Mouse (Mus musculus): ENCODE measurements at regions not wholly inside any gene's neighbourhood (a gene's known extent, or its start where the extent isn't known, plus 50 kb on each side); places are given as distances from the start of the nearest gene placed in this dataset.

- no peak for DNase-seq
Measured at GRCm38 (mm10) chr10:45009676-45010075, 57.3 kb upstream of the Prep start.

DNA sequence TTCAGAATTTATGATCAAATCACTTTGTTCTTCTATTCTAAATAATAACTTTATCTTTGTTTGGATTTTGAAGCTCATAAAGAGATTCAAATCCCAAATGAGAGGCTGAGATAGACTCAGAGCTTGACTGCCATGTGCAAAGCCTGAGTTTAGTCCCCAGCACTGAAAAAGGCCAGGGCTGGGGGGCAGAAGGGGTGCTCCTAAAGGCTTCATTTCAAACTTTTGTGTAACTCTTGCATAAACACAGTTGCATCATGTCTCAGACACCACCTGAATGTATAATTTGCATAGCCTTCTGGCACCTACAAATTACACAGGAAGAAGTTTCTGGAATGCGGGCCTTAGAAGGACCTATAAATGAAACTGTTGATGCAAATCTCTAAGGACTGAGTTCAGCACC lies 57.8 kb upstream of the Prep start:
- DNase-seq, result no peak

- DNase-seq, result no peak
Measured at GRCm38 (mm10) chr10:45004037-45004653, 62.9 kb upstream of the Prep start.

DNA sequence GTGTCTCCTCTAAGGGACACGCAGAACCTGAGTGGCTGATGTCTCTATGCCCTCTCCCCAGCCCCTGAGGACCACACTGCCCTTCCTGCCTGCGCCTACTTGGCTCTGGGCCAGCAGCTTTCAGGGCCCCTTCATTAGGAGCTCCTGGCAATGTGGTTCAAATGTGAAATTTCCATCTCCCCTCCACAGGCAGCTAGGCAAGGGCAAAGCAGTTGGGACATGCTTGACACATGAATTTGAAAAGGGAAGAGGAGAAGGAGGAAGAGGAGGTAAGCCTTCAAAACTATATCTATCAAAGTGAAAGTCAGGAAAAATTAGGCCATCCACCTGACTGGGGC lies 63.7 kb upstream of the Prep start:
- DNase-seq, result no peak

DNA sequence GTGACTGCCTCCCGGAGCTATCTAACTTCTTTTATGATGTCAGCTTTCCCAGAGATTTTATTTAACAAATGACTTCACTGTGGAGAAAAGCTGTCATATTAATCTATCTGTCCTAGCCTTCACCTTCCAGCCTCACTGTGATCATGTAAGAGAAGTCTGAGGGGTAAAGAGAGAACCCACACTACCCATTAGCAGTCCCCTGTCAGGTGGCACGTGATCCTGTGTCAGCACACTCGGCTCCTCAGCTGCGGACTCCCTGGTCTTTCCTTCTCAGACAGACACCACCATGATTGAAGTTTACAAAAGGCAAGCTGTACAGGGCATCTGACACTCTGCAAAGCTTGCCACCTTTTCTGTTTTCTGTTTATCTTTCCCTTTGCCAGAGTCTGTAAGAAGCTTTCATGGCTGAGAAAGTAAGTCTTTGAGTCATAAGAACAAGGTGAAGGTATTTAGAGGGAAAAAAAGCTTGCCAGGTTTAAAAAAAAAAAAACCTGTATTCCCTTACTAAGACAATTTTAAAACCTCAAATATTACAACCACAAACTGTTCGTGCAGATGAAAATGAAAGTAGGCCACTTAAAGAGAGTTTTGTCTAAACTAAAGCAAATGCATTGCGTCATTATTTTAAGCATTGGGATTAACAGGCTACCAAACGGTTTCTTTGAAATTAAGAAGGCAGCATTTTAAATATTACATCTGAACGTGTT lies 64.2 kb upstream of the Prep start:
- DNase-seq, result no peak

DNA sequence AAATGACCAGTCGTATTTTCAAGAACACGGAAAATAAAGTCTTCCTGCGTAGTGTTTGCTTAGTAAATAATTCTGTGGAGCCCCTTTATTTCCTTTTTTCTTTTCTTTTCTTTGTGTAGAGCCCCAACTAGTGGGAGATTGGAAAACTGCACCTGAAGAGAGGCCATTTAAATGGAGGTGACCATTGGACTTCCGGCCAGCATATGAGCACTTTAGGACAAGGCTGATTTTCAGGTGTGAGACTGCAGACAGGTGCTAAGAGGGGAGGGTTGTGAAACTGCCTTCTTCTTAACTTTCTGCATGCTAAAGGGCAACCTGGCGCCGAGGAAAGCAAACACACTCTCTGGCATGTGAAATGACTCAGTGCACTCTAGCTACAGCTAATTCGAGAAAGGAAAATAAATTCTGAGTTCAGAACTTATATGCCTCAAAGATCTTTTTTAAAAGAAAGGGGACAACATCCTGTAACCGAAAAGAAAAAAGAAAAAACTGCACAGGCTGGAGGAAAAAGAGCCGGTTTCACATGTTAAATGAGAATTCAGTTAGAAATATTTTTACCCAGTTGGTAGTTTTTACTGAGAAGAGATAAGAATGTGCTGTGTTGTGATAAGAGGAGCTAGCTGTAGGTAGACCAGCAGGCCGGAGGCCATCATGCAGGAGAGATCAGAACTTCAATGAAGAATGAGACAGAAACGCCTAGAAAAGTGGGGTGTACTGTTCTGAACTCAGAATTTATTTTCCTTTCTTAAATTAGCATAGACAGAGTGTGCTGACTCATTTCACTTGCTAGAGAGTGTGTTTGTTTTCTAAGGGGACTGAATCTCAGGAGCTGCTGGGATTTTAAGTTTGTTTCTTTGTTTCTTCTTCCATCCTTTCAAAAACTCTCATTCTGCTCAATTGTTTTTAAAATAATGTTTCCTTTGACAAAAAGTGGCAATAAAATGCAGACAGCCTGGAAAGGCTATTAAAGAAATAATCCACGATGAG lies 65.8 kb upstream of the Prep start:
- no peak for DNase-seq

DNA sequence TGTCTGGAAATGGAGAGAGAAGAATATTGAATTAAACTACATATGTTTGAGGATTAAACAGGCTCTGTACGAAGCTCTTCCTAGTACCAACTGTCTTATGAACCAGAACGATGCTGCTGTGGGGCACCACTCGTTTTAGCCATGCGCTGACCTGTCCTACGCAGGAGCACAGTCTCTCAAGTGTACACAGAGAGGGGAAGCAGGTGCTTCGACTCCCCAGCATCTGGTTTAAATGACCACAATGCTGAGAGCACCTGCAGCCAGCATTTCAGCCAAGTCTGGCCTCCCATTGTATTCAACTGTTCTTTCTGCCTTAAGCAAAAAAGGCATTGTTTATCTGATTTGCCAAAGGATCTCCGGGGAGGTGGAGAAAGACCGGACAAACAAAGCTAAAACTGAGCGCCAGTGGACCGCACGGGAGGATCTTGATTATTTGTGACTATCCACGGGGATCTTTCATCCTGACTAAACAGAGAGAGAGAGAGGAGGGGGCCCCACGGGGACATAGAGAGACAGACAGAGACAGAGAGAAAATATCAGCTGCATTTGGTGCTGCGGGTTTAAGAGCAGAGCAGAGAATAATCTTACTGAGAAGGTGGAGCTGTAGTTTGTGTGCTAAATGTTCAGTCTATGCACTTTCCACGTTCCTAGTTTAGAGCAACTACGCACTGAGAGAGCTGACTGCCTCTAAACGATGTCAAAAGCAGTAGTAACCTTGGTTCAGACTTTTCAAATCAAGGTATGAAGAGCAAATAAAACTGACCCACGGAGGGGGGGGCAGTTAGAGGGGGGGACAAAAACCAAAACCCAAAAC lies 66.8 kb upstream of the Prep start:
- DNase-seq, result no peak

DNA sequence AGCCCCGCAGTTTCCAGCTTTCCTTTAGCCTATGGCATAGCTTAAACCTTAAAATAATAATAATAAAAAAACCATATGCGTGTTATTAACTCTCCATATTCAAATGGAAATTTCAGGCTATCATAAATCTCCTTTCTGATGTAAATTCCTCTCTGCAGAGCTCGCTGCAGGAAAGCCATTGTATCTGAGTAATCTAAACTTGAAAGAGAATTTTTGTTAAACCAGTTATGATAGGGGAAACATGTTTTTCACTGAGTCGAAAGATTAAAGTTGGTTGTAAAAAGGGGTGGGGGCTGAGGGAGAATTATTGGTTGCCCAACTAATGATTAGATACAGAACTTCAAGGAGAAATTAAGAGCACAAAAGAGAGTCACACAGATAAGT lies 69.1 kb upstream of the Prep start:
- DNase-seq, result no peak

DNA sequence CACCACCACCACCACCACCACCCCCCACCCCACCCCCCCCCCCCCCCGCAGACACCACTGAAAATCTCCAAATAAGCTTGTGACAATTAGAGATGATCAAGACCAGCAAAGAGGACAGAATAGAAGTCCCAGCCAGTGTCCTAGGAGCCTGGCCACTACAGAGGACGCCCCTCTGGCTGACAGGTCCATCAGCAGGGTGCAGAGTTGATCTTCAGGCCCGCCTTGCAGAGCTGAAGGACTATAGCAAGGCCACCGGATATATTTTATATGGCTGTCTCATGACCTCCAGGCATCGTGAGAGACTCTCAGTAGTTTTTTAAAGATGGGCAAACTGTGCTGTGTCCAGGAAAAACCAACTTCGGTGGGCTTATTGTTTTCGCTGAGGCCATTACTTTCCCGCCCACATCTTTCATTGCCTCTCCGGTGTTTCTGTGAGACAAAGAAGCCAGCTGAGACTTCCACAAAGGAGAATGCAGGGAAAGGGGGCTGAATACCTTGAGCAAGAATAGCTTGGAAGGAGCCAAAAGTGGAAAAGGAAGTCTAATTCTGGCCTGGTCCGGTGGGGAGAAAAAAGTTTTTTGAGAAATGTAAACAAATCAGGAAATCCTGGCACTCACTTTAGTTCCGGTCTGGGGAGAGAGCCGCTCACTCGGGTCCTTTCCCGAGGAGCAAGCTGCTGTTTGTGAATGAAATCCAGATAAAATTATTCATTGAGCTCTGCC lies 69.7 kb upstream of the Prep start:
- DNase-seq, result no peak

DNA sequence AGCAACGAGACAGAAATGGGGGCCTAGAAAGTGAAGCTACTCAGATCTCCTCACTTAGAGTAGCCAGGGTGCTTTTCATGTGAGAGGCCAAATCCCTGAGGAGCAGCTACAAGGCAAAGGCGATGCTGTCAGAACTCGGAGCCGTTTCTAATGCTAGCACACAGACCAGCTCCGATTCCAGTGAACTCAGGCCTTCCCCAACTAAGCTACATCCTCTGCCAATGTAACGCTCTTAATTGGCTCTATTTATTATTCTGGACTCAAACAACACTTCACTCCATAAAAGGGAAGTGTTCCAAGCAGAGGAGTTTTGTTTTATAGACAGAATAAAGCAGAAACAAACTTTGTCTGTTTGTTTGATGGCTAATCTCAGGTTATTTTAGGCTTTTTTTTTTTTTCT lies 71.2 kb upstream of the Prep start:
- DNase-seq, result no peak

DNA sequence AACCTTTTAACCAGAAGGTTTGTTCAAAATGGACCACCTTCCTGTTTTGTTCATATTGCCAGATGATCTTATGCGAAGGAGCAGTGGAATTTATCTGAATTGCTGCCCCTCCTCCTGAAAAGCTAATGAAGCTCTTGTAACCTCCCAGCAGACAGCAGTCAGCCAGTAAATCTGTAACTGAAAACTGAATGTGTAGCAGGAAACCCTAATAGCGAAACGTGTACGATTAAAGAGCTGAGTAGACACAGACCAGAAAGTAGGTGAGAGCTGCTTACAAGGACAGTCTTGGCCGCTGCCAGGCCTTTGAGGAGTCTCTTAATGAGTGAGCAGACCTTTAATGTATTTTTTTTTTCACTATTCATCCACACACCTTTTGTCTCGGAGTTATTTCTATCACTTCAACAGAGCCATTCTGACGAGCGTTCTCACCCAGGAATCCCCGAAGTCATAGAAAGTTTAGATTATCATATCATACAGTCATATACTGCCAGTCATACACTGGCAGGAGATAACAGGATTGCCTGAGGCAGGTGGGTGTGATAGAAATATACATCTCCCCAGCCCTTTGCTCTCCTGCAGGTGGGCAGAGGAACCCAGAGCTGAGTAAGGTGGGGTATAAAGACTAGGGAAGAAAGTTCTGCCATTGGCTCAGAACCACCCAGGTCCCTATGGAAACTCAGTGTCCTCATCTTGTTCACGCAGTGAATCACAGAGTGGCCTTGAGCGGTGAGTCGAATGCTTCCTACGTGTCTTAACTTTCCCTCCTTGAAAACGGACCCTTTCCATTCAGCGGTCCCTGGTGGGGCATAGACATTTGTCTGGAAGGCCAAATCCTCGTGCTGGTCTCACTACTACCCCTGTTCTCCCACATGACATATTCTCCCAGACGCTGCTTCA lies 72.4 kb upstream of the Prep start:
- DNase-seq, result no peak

DNA sequence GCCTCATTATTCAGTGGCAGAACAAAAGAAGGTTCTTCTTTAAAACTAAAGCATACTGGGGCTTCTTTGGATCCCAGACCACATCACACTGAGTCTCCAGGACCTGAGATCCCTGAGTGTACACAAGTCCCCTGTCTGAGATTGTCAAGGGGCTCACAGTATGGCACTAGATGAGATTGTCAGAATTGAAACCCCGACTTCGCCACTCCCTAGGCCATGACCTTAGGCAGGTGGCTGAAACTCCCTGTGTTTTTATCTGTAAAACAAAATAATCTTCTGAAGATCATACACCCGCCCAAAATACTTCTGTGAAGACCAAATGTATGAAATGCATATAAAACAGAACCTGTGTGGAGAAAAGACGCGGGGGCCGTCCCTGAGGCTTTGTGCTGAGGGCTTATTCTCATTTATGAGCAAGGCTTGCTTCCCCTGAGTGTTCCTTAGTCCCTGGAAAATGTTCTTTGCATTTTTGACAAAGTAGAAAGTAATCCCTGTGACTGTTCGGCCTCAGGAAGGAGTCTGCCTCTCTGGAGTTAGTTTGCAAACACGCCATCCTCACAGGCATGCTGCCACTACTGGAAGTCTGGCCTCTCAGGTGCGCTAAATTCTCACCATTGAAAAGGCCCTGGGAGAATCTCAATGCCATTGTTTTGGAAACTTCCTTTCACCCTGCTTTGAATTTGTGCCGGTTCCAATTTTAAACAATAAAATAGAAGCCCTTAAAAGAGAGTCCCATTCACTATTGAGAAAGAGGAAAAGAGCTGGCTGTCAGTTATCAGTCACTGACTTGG lies 73.3 kb upstream of the Prep start:
- DNase-seq, result no peak

GRCm38 (mm10) chr10:44989539-44989938 lies 77.5 kb upstream of the Prep start:
- no peak for DNase-seq

- no peak for DNase-seq
Measured at GRCm38 (mm10) chr10:44988756-44989155, 78.2 kb upstream of the Prep start.

DNA sequence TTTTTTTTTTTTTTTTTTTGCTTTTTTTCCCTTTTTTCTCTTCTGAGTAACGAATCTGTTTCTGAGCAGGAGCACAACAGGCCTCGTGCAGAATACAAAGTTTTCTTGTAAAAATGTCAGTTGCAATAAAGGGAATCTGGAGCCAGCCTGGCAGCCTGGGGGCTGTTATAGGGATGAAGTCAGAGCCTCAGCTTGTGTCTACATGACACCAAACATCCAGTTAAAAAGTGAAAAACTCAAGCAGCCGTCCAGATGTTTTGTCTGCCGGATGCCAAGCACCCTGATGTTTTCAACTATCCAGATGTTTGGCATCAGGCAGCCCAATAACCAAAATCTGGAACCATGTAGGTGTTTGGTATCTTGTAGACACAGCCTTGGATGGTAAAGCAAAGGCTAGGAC lies 79.4 kb upstream of the Prep start:
- DNase-seq, result no peak

DNA sequence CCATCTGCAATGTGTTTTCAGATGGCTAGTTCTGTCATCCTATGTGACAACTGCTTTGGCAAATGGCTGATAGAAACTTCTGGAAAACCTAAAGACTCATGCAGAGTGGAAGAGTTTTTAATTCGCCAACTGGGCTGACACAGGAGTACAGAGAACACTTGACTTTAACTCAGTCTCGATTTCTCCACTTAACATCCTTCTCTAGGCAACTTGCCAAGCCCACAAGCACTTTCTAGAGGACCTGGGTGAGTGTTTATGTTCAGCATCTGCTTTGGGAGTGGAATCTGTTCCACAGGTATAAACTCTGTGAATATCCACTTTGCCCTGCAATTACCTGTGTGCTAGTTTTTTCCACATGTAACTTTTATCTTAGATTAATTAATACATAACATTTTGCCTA lies 85.1 kb upstream of the Prep start:
- DNase-seq, result no peak

- no peak for DNase-seq
Measured at GRCm38 (mm10) chr10:44976815-44977214, 90.2 kb upstream of the Prep start.

GRCm38 (mm10) chr10:44971911-44972310 lies 95.1 kb upstream of the Prep start:
- no peak for DNase-seq

DNA sequence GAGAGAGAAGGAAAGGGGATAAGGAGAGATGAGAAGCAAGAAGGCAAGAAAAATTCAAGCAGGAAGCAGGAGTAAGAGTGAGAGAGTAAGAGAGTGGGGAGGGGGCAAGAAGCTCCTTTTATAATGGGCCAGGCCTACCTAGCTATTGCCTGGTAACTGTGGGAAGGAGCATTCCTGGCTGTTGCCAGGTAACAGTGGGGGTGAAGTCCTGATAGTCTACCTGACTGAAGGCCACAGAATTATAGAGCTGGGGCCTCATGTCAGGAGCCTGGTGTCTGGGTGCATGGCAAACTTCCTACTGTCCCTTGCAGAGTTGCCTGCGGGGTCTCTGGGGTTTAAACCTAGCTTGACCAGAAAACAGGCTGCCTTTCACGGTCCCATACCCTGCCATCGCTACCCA lies 107.0 kb upstream of the Prep start:
- DNase-seq, result no peak

DNA sequence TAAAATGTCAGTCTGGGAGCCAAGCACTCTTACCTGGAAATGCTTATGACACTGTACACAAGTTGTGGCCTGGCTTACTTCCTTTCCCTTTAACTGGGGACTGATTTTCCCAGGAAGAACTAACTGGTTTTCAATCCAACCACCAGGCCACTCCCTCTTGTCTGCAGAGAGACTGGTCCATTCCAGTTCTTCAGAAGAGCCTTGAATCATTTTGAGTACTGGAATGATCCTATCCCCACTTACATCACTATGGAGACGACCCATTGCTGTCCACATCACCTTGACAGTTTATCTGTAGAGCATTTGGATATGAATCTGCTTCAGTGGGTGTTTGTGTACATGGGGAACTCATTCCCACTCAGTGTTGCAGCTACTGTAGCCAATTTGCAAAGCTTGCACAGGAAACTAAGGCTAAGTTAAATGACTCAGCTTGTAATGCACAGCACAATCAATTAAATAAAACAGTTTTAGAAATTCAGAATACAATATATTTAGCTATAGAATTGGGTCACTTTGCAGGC lies 121.7 kb upstream of the Prep start:
- DNase-seq, result no peak

Measured in adrenal gland, adult 8-10 months (tissue).